Mouse (Mus musculus): ENCODE results near the gene Dmc1. TPM values are rescaled to one million over a fixed set of nuclear protein-coding genes. Genes with fewer than 3 reads are reported as not detected.

Dmc1 gene
- polyA plus RNA-seq, 1 experiment from 2014 or later: 2.5 TPM

DNA sequence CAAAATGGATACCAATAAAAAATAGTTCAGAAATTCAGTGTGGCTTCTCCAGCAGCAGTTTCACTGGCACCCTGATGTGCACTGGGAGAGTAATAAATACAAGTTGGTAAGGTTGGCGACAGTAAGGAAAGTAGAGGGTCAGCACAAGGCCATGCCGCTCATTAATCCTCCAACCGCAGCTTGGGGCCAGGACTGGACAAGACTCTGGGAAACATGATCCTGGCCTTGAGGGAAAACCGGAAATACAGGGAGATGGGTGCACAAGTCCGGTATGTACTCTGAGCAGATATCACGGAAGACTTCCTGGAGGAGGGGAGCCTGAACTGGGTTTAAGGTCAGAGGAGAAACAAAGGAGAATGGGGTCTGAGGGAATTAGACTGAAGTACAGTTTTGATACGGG, 10.6 kb upstream of the Dmc1 start:
- Histone ChIP-seq H3K9me3 (replicated peaks) (no peaks in the 10 kb centered on the region), H3K4me3 (replicated peaks) (no peak overlapping the region), H3K27me3 (no peaks in the 10 kb centered on the region), H3K36me3 (peaks cover 4% of the 10 kb centered on the region; the same call in 1 of the 2 replicates), H3K9ac (no peak overlapping the region), H3K4me1 (no peaks in the 10 kb centered on the region), H3K4me2 (replicated peaks) (no peak overlapping the region), H3K27ac (replicated peaks) (no peak overlapping the region)
- WGBS: 83% methylated on average over 7 of the region's 7 CpGs
- no peak for ATAC-seq (ENCODE audit: insufficient number of reproducible peaks, low FRiP score, low TSS enrichment, low read depth)

DNA sequence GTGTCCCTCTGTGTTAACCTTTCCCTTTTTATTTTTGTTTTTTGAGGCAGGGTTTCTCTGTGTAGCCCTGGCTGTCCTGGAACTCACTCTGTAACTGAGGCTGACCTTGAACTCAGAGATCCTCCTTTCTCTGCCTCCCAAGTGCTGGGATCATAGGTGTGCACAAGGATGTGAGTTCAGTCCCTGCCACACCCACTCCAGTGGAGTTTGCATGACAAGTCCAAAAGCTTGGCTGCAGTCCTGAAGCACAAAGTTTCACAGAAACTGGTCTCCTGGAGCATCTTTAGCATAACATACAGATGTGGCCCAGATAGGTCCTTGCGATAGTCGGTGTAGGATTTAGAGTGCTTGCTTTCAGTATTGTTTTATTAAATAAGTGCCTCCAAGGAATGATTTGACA, 4.3 kb upstream of the Dmc1 start:
- Histone ChIP-seq H3K4me1 (peaks cover 10% of the 10 kb centered on the region), H3K4me2 (replicated peaks) (no peak overlapping the region), H3K36me3 (peaks cover 4% of the 10 kb centered on the region; the same call in 1 of the 2 replicates), H3K9me3 (replicated peaks) (no peaks in the 10 kb centered on the region), H3K4me3 (replicated peaks) (no peak overlapping the region), H3K27ac (replicated peaks) (no peak overlapping the region), H3K9ac (no peak overlapping the region), H3K27me3 (0 out of 2 replicates have a peak, but pooled peaks cover 3% of the 10 kb centered on the region)
- WGBS: 91% methylated on average over 2 of the region's 2 CpGs
- no peak for ATAC-seq (ENCODE audit: insufficient number of reproducible peaks, low FRiP score, low TSS enrichment, low read depth)

DNA sequence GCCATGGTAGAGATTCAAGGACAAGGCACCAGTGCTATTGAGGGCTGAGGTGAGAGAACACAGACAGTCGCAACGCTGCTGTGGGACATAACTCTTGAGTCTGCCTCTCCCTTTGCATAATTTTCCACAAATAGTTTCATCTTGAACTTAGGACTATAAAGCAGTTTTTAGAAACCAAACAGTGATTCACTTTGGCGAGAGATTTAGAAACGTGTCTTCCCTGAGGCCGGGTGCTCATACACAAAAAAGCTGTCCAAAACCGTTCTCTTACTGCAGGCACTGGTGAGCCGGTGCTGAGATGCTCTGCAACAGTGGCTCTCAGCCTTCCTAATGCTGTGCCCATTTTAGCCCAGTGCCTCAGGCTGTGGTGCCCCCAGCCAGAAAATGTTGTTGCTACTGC, 3.3 kb upstream of the Dmc1 start:
- H3K4me1 ChIP-seq: peaks cover 10% of the 10 kb centered on the region
- H3K4me2 ChIP-seq (replicated peaks): no peak overlapping the region
- no peak overlapping the region for H3K4me3 ChIP-seq (replicated peaks)
- H3K27me3 ChIP-seq: 0 out of 2 replicates have a peak, but pooled peaks cover 3% of the 10 kb centered on the region
- no peak overlapping the region for H3K27ac ChIP-seq (replicated peaks)
- ATAC-seq (ENCODE audit: insufficient number of reproducible peaks, low FRiP score, low TSS enrichment, low read depth): no peak
- no peak overlapping the region for H3K9ac ChIP-seq
- WGBS: 60% methylated on average over 7 of the region's 7 CpGs
- no peaks in the 10 kb centered on the region for H3K9me3 ChIP-seq (replicated peaks)
- peaks cover 2% of the 10 kb centered on the region; the same call in 1 of the 2 replicates for H3K36me3 ChIP-seq

DNA sequence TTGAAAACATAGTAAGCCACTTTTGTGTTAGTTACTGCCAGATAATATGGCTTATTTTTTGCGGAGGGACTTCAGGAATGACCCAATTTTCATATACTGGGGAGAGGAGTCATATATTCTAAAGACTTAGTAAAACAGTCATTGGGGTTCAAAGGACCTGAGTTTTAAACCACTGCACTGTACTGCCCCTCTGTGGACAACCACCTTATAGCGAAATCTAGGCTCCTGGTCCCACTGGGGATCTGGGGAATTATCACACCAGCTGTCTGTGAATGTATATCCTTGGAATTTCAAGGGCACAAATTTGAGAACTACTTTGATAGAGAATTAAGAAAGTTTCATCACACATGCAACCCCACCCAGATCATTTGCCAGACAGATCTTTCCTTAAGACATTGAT, 2.8 kb upstream of the Dmc1 start:
- WGBS: 41% methylated on average over 2 of the region's 2 CpGs
- H3K4me2 ChIP-seq (replicated peaks): no peak overlapping the region
- no peak overlapping the region for H3K27ac ChIP-seq (replicated peaks)
- no peak overlapping the region for H3K4me3 ChIP-seq (replicated peaks)
- H3K9me3 ChIP-seq (replicated peaks): no peaks in the 10 kb centered on the region
- H3K4me1 ChIP-seq: peaks cover 10% of the 10 kb centered on the region
- no peak for ATAC-seq (ENCODE audit: insufficient number of reproducible peaks, low FRiP score, low TSS enrichment, low read depth)
- no peak overlapping the region for H3K9ac ChIP-seq
- 0 out of 2 replicates have a peak, but pooled peaks cover 3% of the 10 kb centered on the region for H3K27me3 ChIP-seq
- H3K36me3 ChIP-seq: no peaks in the 10 kb centered on the region

DNA sequence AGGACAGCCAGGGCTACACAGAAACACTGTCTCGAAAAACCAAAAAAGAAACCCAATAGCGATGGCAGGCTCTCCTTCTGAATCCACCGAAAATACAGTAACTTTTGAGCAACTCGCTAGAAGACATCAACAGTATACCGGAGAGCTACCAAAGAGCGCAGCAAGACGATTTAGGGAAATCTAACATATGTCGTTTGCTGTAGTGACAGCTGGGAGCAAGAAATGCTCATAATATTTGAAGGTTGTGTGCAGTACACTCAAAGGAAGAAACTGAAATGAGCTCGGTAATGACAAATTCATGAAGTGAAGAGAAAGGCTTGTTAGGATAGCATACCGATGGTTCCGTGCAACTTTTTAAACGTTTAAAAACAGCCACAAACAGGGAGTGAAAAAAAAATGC, 1.3 kb upstream of the Dmc1 start:
- Histone ChIP-seq H3K36me3 (no peaks in the 10 kb centered on the region), H3K4me2 (replicated peaks) (no peak overlapping the region), H3K9ac (no peak overlapping the region), H3K4me3 (replicated peaks) (no peak overlapping the region), H3K9me3 (replicated peaks) (0 out of 2 replicates have a peak, but pooled peaks cover 3% of the 10 kb centered on the region), H3K27ac (replicated peaks) (no peak overlapping the region), H3K4me1 (peaks cover 10% of the 10 kb centered on the region), H3K27me3 (0 out of 2 replicates have a peak, but pooled peaks cover 3% of the 10 kb centered on the region)
- no peak for ATAC-seq (ENCODE audit: insufficient number of reproducible peaks, low FRiP score, low TSS enrichment, low read depth)
- 82% methylated on average over 12 of the region's 12 CpGs for WGBS

DNA sequence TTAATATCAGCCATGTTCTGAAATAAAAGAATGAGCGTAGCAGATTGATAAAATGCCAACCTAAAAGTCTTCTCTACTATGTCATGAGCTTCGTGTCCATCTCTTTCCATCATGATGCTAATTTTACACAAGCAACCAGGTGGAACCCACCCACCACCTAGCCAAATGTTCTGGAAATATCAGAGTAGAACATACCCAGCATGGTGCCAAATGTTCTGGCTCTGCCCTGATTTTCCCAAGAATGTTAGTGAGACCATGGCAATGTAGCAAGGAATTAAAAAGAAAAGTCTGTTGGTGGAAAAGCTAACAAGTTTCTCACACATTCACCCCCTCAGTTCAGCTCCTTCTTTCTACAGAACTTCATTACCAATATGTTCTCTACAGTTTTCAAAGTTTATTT, 4.7 kb downstream of the Dmc1 start:
- no peak overlapping the region for H3K9ac ChIP-seq
- no peak overlapping the region for H3K4me3 ChIP-seq (replicated peaks)
- WGBS: 78% methylated on average over 2 of the region's 2 CpGs
- H3K4me1 ChIP-seq: peaks cover 8% of the 10 kb centered on the region
- no peak overlapping the region for H3K4me2 ChIP-seq (replicated peaks)
- ATAC-seq (ENCODE audit: insufficient number of reproducible peaks, low FRiP score, low TSS enrichment, low read depth): no peak
- H3K27ac ChIP-seq (replicated peaks): no peak overlapping the region
- H3K36me3 ChIP-seq: 0 out of 2 replicates have a peak, but pooled peaks cover 2% of the 10 kb centered on the region
- 0 out of 2 replicates have a peak, but pooled peaks cover 3% of the 10 kb centered on the region for H3K27me3 ChIP-seq
- H3K9me3 ChIP-seq (replicated peaks): 0 out of 2 replicates have a peak, but pooled peaks cover 3% of the 10 kb centered on the region

DNA sequence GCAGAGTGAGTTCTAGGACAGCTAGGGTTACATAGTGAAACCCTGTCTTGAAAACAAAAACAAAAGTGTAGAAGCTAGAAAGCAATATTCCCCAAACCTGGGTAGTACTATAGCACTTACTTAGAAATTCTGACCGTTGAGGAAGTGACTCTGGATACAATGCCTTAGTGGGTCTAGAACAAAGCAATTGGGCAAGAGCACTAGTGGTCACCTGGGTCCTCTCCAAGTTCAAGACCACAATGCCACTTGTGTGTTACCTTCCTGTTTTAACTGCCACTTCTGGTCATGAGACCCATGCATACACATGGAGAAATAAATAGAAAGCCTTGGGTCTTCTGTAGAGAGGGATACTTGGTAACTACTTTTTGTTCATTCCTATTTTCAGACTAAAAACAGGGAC, 6.2 kb downstream of the Dmc1 start:
- H3K27ac ChIP-seq (replicated peaks): no peak overlapping the region
- 77% methylated on average over 1 of the region's 1 CpGs for WGBS
- H3K4me1 ChIP-seq: no peaks in the 10 kb centered on the region
- no peaks in the 10 kb centered on the region for H3K27me3 ChIP-seq
- H3K36me3 ChIP-seq: 0 out of 2 replicates have a peak, but pooled peaks cover 2% of the 10 kb centered on the region
- H3K4me2 ChIP-seq (replicated peaks): no peak overlapping the region
- ATAC-seq (ENCODE audit: insufficient number of reproducible peaks, low FRiP score, low TSS enrichment, low read depth): no peak
- 0 out of 2 replicates have a peak, but pooled peaks cover 3% of the 10 kb centered on the region for H3K9me3 ChIP-seq (replicated peaks)
- H3K4me3 ChIP-seq (replicated peaks): no peak overlapping the region
- H3K9ac ChIP-seq: no peak overlapping the region

DNA sequence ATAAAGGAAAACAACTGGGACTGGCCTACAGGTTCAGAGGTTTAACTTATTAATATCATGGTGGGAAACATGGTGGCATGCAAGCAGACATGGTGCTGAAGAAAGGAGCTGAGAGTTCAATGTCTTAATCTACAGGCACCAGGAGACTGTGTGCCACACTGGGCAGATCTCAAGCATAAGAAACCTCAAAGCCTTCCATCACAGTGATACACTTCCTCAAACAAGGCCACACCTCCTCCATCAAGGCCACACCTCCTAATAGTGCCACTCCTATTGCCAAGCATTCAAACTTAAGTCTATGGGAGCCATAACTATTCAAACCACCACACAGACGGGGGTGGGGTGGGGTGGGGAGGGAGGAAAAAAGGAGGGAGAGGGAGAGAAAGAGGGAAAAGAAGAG, 23.3 kb downstream of the Dmc1 start:
- Histone ChIP-seq H3K36me3 (no peaks in the 10 kb centered on the region), H3K4me2 (replicated peaks) (no peak overlapping the region), H3K27ac (replicated peaks) (no peak overlapping the region), H3K9ac (no peak overlapping the region), H3K9me3 (replicated peaks) (no peaks in the 10 kb centered on the region), H3K4me1 (no peaks in the 10 kb centered on the region), H3K4me3 (replicated peaks) (no peak overlapping the region), H3K27me3 (no peaks in the 10 kb centered on the region)
- no peak for ATAC-seq (ENCODE audit: insufficient number of reproducible peaks, low FRiP score, low TSS enrichment, low read depth)
- 47% methylated on average over 1 of the region's 1 CpGs for WGBS

DNA sequence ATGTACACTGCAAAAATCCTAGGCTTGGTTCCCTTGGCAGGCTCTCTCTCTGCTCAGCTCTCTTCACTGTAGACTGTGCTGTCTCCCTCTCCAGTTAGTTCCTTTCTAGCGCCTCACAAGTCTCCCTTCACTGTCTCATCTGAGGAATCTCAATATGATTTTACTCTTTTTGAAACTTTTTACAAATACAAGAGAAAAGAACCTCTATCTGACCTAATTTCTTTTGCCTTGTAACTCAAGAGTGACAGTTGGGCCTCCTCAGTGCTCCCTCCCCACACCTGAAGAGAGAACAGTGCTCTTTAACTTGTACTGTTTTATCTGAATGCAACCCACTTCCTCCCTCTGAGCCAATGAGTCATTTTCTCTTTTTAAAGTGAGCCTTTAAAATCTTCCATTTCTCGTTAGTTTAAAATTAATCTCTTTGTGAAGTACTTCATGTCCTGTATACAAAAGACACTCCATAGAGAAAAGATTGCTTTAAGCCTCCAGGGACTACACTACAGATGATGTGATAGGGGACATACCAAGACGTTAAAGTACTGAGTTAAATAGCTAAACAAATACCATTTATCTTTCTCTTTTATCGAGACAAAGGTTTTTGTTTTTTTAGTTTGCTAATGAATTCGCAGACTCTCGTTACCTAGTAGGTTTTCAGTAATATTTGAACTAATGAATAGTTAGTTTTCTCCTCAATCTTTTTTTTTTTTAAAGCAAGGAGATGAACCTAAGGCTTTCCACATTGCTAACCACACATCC, 27.1 kb downstream of the Dmc1 start:
- Histone ChIP-seq H3K4me2 (replicated peaks) (no peak overlapping the region), H3K9me3 (replicated peaks) (no peaks in the 10 kb centered on the region), H3K4me3 (replicated peaks) (no peak overlapping the region), H3K27ac (replicated peaks) (no peak overlapping the region), H3K36me3 (no peaks in the 10 kb centered on the region), H3K4me1 (no peaks in the 10 kb centered on the region), H3K27me3 (no peaks in the 10 kb centered on the region), H3K9ac (no peak overlapping the region)
- ATAC-seq (ENCODE audit: insufficient number of reproducible peaks, low FRiP score, low TSS enrichment, low read depth): no peak
- WGBS: 66% methylated on average over 6 of the region's 6 CpGs

DNA sequence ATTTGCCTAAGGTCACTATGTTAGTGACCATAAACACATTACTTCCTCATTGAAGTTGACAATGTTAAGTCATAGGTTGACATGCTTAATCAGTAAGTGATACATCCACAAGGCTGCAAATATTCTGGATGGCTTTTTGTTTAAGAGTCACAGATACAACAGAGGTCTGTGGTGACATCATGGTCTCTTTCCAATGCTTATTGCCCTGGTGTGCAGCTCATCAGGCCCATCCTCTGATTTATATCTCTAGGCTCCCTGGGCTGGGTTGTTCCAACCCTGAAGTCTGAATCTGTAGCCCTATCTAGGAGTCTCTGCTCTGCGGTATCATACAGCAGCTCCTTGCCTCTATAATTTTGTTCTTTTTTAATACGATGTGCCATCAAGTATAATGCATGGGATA, 28.0 kb downstream of the Dmc1 start:
- WGBS: 85% methylated on average over 2 of the region's 2 CpGs

DNA sequence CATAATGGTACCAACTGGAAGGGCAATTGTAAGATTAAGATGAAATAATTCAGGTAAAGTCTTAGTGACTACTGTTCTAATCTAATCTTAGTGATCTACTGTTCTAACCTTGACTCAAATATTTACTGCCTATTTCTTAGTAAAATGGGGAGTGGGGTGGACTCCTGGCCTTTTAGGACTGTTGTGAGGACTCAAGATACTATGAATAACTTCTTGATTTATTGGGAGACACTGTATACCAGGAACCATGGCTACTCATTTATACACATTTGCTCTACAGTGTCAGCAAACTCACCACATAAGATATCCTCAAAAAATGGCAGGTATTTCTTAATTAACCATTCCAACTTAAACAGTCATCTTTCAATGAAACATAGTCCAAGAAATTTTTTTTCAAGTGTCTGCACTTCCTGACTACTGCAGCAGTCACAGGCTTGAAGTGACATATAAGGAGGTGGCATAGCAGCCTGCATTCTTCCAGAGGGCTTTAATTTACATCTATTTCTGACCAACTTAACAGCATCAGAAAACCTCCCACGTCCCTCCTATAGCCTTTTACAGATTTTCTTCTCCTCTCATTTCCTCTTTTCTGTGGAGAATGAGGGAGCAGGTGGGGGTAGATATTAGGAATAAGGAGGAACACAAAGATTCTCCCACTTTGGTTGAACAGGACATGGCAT, 29.2 kb downstream of the Dmc1 start:
- no peak overlapping the region for H3K9ac ChIP-seq
- no peak for ATAC-seq (ENCODE audit: insufficient number of reproducible peaks, low FRiP score, low TSS enrichment, low read depth)
- no peak overlapping the region for H3K4me3 ChIP-seq (replicated peaks)
- 48% methylated on average over 1 of the region's 1 CpGs for WGBS
- no peaks in the 10 kb centered on the region for H3K27me3 ChIP-seq
- H3K9me3 ChIP-seq (replicated peaks): no peaks in the 10 kb centered on the region
- no peak overlapping the region for H3K27ac ChIP-seq (replicated peaks)
- no peaks in the 10 kb centered on the region for H3K36me3 ChIP-seq
- no peaks in the 10 kb centered on the region for H3K4me1 ChIP-seq
- no peak overlapping the region for H3K4me2 ChIP-seq (replicated peaks)

More for the DNA sequence above, 28.0 kb downstream of the Dmc1 start:
- H3K36me3 ChIP-seq: no peaks in the 10 kb centered on the region
- no peak for ATAC-seq (ENCODE audit: insufficient number of reproducible peaks, low FRiP score, low TSS enrichment, low read depth)
- H3K9me3 ChIP-seq (replicated peaks): no peaks in the 10 kb centered on the region
- H3K4me2 ChIP-seq (replicated peaks): no peak overlapping the region
- no peaks in the 10 kb centered on the region for H3K27me3 ChIP-seq
- no peaks in the 10 kb centered on the region for H3K4me1 ChIP-seq
- H3K9ac ChIP-seq: no peak overlapping the region
- H3K4me3 ChIP-seq (replicated peaks): no peak overlapping the region
- no peak overlapping the region for H3K27ac ChIP-seq (replicated peaks)

Data from embryonic facial prominence, embryonic 15.5 days (tissue).